Mouse (Mus musculus) brown adipose tissue, adult 24 weeks (tissue): Measurements from ENCODE around the gene Ambra1. TPM values are rescaled to one million over a fixed set of nuclear protein-coding genes. Genes with fewer than 3 reads are reported as not detected.

ENCODE experiments used
- H3K27ac ChIP-seq: fragments of 200-500 bp; replicated peaks from 2 replicates; pipeline ENCODE4 v1.5.1; 2012; ENCODE audit warnings: low read depth, mild to moderate bottlenecking, low read length
- H3K4me1 ChIP-seq: fragments of 200-500 bp; 2 replicates; pipeline ENCODE4 v1.6.1; 2012; ENCODE audit warnings: low read length, mixed read lengths; ENCODE audit not compliant: control insufficient read depth, insufficient read depth, insufficient read length
- H3K4me3 ChIP-seq: fragments of 200-500 bp; 2 replicates; pipeline ENCODE4 v1.5.1; 2012; ENCODE audit warnings: low read depth, mild to moderate bottlenecking, low read length, moderate library complexity; ENCODE audit not compliant: insufficient read depth
- polyA plus RNA-seq: library from polyadenylated mRNA; stranded (reverse); fragments of >200 nt; gene quantifications from 2 replicates; pipeline ENCODE4 v1.2.4, GENCODE M21; 2012; ENCODE audit not compliant: missing spikeins, insufficient read depth, insufficient read length

Gene Ambra1
- polyA plus RNA-seq, 1 experiment = 6.9 TPM

GRCm38 (mm10) chr2:91794466-91794865 is 64.5 kb downstream of the Ambra1 start:
- Histone ChIP-seq H3K4me3 (no peak overlapping the region), H3K27ac (no peak overlapping the region), H3K4me1 (peaks cover 6% of the 10 kb centered on the region)

GRCm38 (mm10) chr2:91795091-91795490 is 65.2 kb downstream of the Ambra1 start:
- Histone ChIP-seq H3K27ac (no peak overlapping the region), H3K4me1 (peaks cover 6% of the 10 kb centered on the region), H3K4me3 (no peak overlapping the region)

GRCm38 (mm10) chr2:91811433-91811832 is 81.5 kb downstream of the Ambra1 start:
- Histone ChIP-seq H3K4me1 (no peaks in the 10 kb centered on the region), H3K27ac (no peak overlapping the region), H3K4me3 (no peak overlapping the region)

- H3K27ac ChIP-seq = no peak overlapping the region
- no peaks in the 10 kb centered on the region for H3K4me1 ChIP-seq
- H3K4me3 ChIP-seq = no peak overlapping the region
Observed at GRCm38 (mm10) chr2:91816741-91817140, 86.8 kb downstream of the Ambra1 start.

- Histone ChIP-seq H3K4me1 (peaks cover 3% of the 10 kb centered on the region; the same call in 1 of the 2 replicates), H3K4me3 (no peak overlapping the region), H3K27ac (peak overlapping the region; percentile 9; the same call in 1 of the 2 replicates)
Observed at GRCm38 (mm10) chr2:91832227-91832626, 102.3 kb downstream of the Ambra1 start.

GRCm38 (mm10) chr2:91834272-91834671 is 104.3 kb downstream of the Ambra1 start:
- Histone ChIP-seq H3K27ac (no peak overlapping the region), H3K4me3 (no peak overlapping the region), H3K4me1 (peaks cover 3% of the 10 kb centered on the region; the same call in 1 of the 2 replicates)

GRCm38 (mm10) chr2:91835031-91835430 is 105.1 kb downstream of the Ambra1 start:
- Histone ChIP-seq H3K4me1 (peaks cover 3% of the 10 kb centered on the region; the same call in 1 of the 2 replicates), H3K27ac (no peak overlapping the region), H3K4me3 (no peak overlapping the region)

GRCm38 (mm10) chr2:91835631-91836030 is 105.7 kb downstream of the Ambra1 start:
- no peak overlapping the region for H3K4me3 ChIP-seq
- peaks cover 3% of the 10 kb centered on the region; the same call in 1 of the 2 replicates for H3K4me1 ChIP-seq
- no peak overlapping the region for H3K27ac ChIP-seq

GRCm38 (mm10) chr2:91844085-91844484 is 114.2 kb downstream of the Ambra1 start:
- Histone ChIP-seq H3K4me1 (no peaks in the 10 kb centered on the region), H3K27ac (no peak overlapping the region), H3K4me3 (no peak overlapping the region)

GRCm38 (mm10) chr2:91852446-91853191 is 122.7 kb downstream of the Ambra1 start:
- Histone ChIP-seq H3K27ac (no peak overlapping the region), H3K4me1 (no peaks in the 10 kb centered on the region), H3K4me3 (no peak overlapping the region)

- H3K4me3 ChIP-seq = no peak overlapping the region
- H3K4me1 ChIP-seq = no peaks in the 10 kb centered on the region
- no peak overlapping the region for H3K27ac ChIP-seq
Observed at GRCm38 (mm10) chr2:91854575-91854974, 124.6 kb downstream of the Ambra1 start.

- H3K4me1 ChIP-seq = no peaks in the 10 kb centered on the region
- no peak overlapping the region for H3K4me3 ChIP-seq
- H3K27ac ChIP-seq = no peak overlapping the region
Observed at GRCm38 (mm10) chr2:91856958-91857357, 127.0 kb downstream of the Ambra1 start.

- H3K27ac ChIP-seq = no peak overlapping the region
- no peaks in the 10 kb centered on the region for H3K4me1 ChIP-seq
- H3K4me3 ChIP-seq = no peak overlapping the region
Observed at GRCm38 (mm10) chr2:91859423-91859822, 129.5 kb downstream of the Ambra1 start.

- H3K27ac ChIP-seq = no peak overlapping the region
- no peak overlapping the region for H3K4me3 ChIP-seq
- H3K4me1 ChIP-seq = no peaks in the 10 kb centered on the region
Observed at GRCm38 (mm10) chr2:91870754-91871153, 140.8 kb downstream of the Ambra1 start.

GRCm38 (mm10) chr2:91871225-91871624 is 141.3 kb downstream of the Ambra1 start:
- Histone ChIP-seq H3K27ac (no peak overlapping the region), H3K4me3 (no peak overlapping the region), H3K4me1 (no peaks in the 10 kb centered on the region)

- Histone ChIP-seq H3K4me3 (no peak overlapping the region), H3K27ac (no peak overlapping the region), H3K4me1 (no peaks in the 10 kb centered on the region)
Observed at GRCm38 (mm10) chr2:91872658-91873057, 142.7 kb downstream of the Ambra1 start.
